Mouse (Mus musculus): ENCODE measurements at regions not wholly inside any gene's neighbourhood (a gene's known extent, or its start where the extent isn't known, plus 50 kb on each side); places are given as distances from the start of the nearest gene placed in this dataset.

DNA sequence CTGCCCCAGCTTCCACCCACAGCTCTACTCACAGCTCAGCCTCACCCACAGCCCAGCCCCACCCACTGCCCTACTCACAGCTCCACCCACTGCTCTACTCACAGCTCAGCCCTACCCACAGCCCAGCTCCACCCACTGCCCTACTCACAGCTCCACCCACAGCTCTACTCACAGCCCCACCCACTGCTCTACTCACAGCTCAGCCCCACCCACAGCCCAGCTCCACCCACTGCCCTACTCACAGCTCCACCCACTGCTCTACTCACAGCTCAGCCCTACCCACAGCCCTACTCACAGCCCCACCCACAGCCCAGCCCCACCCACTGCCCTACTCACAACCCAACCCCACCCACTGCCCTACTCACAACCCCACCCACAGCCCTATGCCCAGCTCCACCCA, 56.5 kb upstream of the Phox2b start:
- DNase-seq (ENCODE audit: low spot score in 2 of 2) = no peak

- DNase-seq (ENCODE audit: low spot score in 2 of 2) = no peak
These were observed 57.8 kb upstream of the Phox2b start for GRCm38 (mm10) chr5:67156911-67157310.

- DNase-seq (ENCODE audit: low spot score in 2 of 2) = no peak
These were observed 77.7 kb upstream of the Phox2b start for GRCm38 (mm10) chr5:67176827-67177226.

DNA sequence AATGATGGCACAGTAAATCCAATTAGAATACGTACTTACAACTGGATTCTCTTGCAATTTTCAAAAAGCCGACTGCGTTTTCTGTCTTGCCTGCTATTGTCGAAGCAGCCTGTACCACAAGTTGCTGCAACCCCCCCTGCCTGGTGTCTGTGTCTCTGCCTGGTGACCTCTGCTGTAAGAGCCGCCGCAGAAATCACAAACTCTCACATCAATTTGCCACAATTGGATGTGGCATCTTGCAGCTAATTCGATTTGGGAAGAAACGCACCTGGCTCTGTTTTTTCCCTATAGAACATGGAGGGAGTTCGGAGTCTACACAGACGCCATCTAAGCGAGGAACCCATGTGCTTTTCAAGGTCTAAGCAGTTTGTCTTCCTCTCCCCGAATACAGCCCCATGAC, 80.1 kb upstream of the Phox2b start:
- DNase-seq (ENCODE audit: low spot score in 2 of 2) = no peak

GRCm38 (mm10) chr5:67189376-67189901, 70.9 kb upstream of the Tmem33 start:
- DNase-seq (ENCODE audit: low spot score in 2 of 2) = peak in 1 of 2 experiments; percentile 12

- no peak for DNase-seq (ENCODE audit: low spot score in 2 of 2)
These were observed 66.3 kb upstream of the Tmem33 start for GRCm38 (mm10) chr5:67194065-67194464.

DNA sequence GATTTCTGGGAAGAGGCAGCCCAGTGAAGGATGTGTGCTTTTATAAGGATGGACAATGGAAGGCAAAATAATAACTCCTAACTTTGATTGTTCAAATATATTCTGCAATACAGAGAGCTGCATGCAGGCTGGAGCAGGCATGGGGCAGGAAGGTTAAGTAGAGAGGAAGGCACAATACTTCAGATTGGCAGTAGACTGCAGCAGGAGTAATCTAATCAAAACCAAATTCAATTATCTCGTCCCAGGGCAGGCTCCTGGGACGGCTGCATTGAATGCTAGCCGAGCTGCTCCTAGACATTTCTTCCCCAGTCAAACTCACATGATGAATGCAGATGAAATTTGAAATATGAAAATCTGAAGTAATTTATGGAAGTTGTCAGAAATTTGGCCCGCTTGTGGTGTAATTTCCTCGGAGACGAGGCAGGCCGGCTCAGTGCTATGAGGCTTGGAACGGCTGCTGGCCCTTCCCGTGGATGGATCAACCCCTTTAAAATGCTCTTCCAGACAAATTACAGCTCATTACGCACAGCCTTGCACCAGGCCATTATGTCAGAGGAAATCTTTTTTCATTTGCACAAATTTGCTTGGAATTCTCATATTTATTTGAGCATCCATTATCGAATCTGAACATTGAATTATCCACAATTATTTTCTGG, 55.2 kb upstream of the Tmem33 start:
- DNase-seq (ENCODE audit: low spot score in 2 of 2) = no peak

Data from left cerebral cortex, adult 8-10 months (tissue).